In genomic region chr9:69949641-69950040, GRCm38 (mm10) we compare ENCODE assay signal across 7 mouse cellular contexts. TPM values are rescaled to one million over a fixed set of nuclear protein-coding genes. Genes with fewer than 3 reads are reported as not detected.
DNase-seq lines count a peak whose midpoint lies in the region.

No protein-coding gene starts in this region.

- peak; percentile 33 for DNase-seq in 416B (ENCODE audit: low read depth)
- peak; percentile 68 for DNase-seq in adrenal gland, adult 2 months
- peak; percentile 4 for DNase-seq in adrenal gland, postnatal 25 days
- DNase-seq in heart, adult 8-10 months (ENCODE audit: low spot score), result no peak
- DNase-seq in lung, adult 18-20 months, result no peak
- DNase-seq in kidney, postnatal 14 days, result no peak
- no peak for DNase-seq in embryo, embryonic 11 days

RNA-seq across cellular contexts. Expression of gene Bnip2, which starts 39.6 kb away (rescaled TPM):
- total RNA-seq in adrenal gland, adult 2 months (2021), result 100 to 1,000 TPM in 1 of 2 experiments, 10 to 100 TPM in 1; 91.1 to 109 TPM
- 17.1 and 20.0 TPM in 2 replicates for polyA plus RNA-seq in adrenal gland, adult 2 months (2012; rRNA removed)
- 98.6 and 103 TPM in 2 replicates for total RNA-seq in adrenal gland, postnatal 25 days (2021)
- 100 to 1,000 TPM in 2 of 4 experiments, 10 to 100 TPM in 2; 89.6 to 104 (median 99.6) TPM for total RNA-seq in heart, adult 8-10 months (2022)

Comparison
In these comparisons a context has a peak if more than half of its experiments do, and no peak if none do; other contexts are left out.
1. DNase-seq: peak in 416B (single experiment), adrenal gland, adult 2 months (single experiment) and adrenal gland, postnatal 25 days (single experiment); none in heart, adult 8-10 months (single experiment), lung, adult 18-20 months (0 of 2), kidney, postnatal 14 days (single experiment) and embryo, embryonic 11 days (single experiment).